Mouse (Mus musculus) stomach, postnatal 0 days (tissue): ENCODE results near the gene Slc6a5.

ENCODE experiments used
- CTCF ChIP-seq: IDR thresholded peaks from 2 replicates; pipeline ENCODE4 v1.5.1; 2016; ENCODE audit warnings: antibody characterized with exemption, low read depth, mild to moderate bottlenecking, moderate library complexity
- EP300 ChIP-seq: optimal IDR thresholded peaks from 2 replicates; pipeline ENCODE3; 2016; ENCODE audit warnings: antibody characterized with exemption

DNA sequence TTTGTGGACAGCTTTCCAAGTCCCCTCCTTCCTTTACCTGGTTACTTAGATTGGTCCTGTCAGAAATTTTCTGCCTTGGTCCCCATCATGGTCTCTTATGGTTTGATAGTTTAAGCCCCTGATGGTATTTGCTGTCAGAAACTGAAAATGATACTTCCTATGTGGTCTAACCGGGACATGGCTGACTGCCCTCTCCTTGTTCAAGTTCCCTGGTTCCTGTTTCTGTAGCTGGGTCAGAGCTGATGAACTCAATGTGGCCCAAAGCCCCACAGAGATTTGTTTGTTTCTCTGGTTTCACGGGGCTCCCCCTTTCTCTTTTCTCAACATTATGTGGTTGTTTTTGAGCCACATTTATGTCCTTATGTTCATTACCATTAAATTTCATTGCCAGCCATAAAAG lies 95.3 kb downstream of the Slc6a5 start:
- TF ChIP-seq CTCF (no peak), EP300 (no peak)
